Mouse (Mus musculus) testis, postnatal 10 days (tissue): ENCODE measurements at regions not wholly inside any gene's neighbourhood (a gene's known extent, or its start where the extent isn't known, plus 50 kb on each side); places are given as distances from the start of the nearest gene placed in this dataset.

Experiments used
- DNase-seq: peaks from one replicate; pipeline ENCODE4 v3.0.0; 2021; ENCODE audit warnings: low spot score

- DNase-seq = no peak
These were observed 142.2 kb downstream of the Pax1 start for GRCm38 (mm10) chr2:147503962-147504361.

GRCm38 (mm10) chr2:147498731-147499130 lies 137.0 kb downstream of the Pax1 start:
- DNase-seq = no peak

- no peak for DNase-seq
These were observed 94.2 kb downstream of the Pax1 start for GRCm38 (mm10) chr2:147455932-147456331.

- no peak for DNase-seq
These were observed 92.9 kb downstream of the Pax1 start for GRCm38 (mm10) chr2:147454362-147455257.
